Mouse (Mus musculus) cerebellum, adult 2 months (tissue): ENCODE data around the gene Slc2a4.

Experiments used
- CTCF ChIP-seq: fragments of 200-500 bp; IDR thresholded peaks from 2 replicates; pipeline ENCODE4 v1.5.1; 2011; ENCODE audit warnings: low read depth, mild to moderate bottlenecking, control low read depth, low read length, moderate library complexity, borderline replicate concordance; ENCODE audit not compliant: insufficient read depth
- POLR2A ChIP-seq: fragments of 200-500 bp; IDR thresholded peaks from 2 replicates; pipeline ENCODE4 v1.6.1; 2011; ENCODE audit warnings: low read length, control low read depth, borderline replicate concordance; ENCODE audit not compliant: insufficient read depth

GRCm38 (mm10) chr11:69904311-69904710, 43.7 kb downstream of the Slc2a4 start:
- TF ChIP-seq POLR2A, result no peak
- TF ChIP-seq CTCF, result no peak
